Mouse (Mus musculus): Measurements from ENCODE around the gene D6Ertd527e.
"Not testable (repeated sequence)": the region's sequence is repeated elsewhere in the genome, so short reads cannot be mapped to it uniquely, and the experiment has no call there.

D6Ertd527e gene

DNA sequence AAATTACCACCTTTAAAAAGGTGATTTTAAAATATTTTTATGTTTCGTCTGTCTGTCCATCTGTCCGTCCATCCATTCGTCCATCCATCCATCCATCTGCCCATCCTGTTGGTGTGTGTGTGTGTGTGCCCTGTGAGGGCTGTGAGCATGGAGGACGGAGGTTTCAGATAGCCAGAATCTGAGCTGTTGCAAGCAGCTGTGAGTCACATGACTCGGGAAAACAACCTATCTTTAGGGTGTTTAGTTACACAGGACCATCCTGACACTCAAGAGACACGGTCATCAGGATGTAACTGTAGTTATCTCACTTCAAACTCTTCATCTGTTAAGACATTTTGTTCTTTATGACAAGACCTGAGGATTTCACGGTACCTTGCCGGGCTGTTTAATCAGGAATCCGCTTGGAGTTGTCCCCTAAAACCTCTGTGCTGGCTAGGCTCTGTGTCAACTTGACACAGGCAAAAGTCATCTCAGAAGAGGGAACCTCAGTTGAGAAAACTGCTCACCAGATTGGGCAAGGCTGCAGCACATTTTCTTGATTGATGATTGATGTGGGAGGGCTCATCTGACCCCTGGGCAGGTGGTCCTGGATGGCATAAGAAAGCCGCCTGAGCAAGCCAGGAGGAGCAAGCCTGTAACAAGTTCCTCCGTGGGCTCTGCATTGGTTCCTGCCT is at the start of gene D6Ertd527e:
Gene D6Ertd527e, plus strand, starts transcription at position 624 of the 674 bp plus-strand sequence.
- no peak for DNase-seq

DNA sequence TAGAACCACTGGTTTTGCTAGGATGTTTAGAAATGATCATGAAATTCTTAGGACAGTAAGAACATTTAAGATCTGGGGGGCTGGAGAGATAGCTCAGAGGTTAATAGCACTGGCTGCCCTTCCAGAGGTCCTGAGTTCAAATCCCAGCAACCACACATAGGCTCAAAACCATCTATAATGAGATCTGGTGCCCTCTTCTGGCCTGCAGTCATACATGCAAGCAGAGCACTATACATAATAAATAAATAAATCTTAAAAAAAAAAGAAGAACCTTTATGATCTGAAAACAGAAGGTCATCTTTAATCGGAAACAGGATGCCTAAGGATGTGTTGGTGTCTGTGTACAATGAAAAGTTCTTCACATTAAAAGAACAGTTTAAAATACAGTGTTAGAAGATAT is 44.8 kb upstream of the D6Ertd527e start:
- no peak for DNase-seq

- no peak for DNase-seq
These were observed 41.0 kb upstream of the D6Ertd527e start for GRCm38 (mm10) chr6:87063586-87063985.

DNA sequence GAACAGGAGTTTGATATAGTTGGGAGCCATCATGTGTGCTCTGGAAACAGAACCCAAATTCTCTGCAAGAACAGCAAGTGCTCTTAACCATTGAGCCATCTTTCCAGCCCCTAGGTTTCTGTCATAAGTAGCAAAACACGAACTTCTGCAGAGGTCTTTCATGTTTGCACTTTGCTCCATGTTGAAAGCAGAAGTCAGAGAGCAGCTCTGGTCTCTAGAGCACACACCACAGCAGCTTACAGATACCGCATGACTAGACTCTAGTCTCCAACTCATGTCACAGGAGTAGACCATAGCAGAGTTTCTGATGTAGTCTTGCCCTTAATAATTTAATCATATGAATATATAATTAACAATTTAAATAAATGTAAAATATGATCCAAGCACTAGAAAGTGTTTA is 36.3 kb upstream of the D6Ertd527e start:
- DNase-seq = no peak

- no peak for DNase-seq
These were observed 35.2 kb upstream of the D6Ertd527e start for GRCm38 (mm10) chr6:87069195-87069900.

GRCm38 (mm10) chr6:87070641-87071040 is 33.9 kb upstream of the D6Ertd527e start:
- no peak for DNase-seq

DNA sequence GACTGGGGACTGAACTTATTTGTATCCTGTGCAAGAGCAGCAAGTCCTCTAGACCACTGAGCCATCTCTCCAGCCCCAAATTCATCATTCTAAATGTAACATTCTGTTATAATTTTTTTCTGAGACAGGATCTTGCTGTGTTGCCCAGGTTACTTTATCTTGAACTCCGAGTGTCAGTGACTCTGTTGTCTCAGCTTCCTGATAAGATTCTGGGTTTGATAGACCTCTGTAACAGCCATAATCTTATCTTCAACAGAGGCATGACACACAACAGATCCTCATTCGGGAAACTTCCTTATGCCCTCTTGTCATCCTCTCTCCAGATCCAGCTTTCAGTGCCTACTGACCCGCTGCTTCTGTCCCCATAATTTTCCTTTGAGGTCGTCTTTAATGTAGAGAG is 31.8 kb upstream of the D6Ertd527e start:
- DNase-seq = no peak

- no peak for DNase-seq
These were observed 29.4 kb upstream of the D6Ertd527e start for GRCm38 (mm10) chr6:87075092-87075685.

GRCm38 (mm10) chr6:87079457-87079856 is 25.1 kb upstream of the D6Ertd527e start:
- no peak for DNase-seq

GRCm38 (mm10) chr6:87085026-87085425 is 19.5 kb upstream of the D6Ertd527e start:
- DNase-seq = no peak

DNA sequence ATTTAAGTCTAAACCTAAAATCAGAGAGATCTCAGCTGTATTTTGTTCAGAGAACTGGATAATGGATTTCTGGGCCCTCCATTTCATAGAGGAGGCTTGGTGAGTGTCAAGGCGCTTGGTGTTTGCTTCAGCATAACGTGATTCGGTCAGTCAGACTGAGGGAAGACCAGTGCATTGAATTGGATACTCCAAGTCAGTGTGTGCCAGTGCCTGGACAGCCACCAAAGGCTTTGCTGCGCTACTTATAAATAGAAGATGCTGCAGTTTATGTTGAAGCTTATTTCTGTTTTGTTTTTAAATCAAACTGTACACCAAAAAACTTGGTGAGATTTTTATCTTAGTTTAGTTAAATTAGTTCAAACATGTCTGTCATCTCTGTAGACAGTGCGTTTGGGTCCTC is 16.2 kb upstream of the D6Ertd527e start:
- no peak for DNase-seq

GRCm38 (mm10) chr6:87090877-87091276 is 13.7 kb upstream of the D6Ertd527e start:
- no peak for DNase-seq

DNA sequence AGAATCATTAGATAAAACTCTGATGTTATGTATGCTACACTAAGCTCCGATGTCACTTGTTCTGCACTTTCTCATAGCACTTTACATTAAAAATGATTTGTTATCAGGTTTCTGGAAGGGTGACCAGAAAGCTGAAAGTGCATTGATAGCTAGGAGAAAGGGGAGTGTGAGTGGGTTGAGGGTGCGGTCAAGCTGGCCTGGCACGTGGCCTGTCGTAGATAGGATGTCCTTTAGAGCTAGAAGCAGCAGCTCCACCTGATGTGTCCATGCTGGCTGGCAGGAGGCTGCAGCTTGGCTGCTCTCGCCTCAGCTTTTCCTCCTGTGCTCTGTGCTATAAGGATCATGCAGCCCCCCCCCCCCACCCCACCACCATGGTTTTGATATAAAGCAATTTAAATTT is 12.1 kb upstream of the D6Ertd527e start:
- DNase-seq = no peak

- not testable (repeated sequence) for DNase-seq
These were observed 10.9 kb upstream of the D6Ertd527e start for GRCm38 (mm10) chr6:87093631-87094030.

GRCm38 (mm10) chr6:87099261-87099660 is 5.3 kb upstream of the D6Ertd527e start:
- DNase-seq = no peak

DNA sequence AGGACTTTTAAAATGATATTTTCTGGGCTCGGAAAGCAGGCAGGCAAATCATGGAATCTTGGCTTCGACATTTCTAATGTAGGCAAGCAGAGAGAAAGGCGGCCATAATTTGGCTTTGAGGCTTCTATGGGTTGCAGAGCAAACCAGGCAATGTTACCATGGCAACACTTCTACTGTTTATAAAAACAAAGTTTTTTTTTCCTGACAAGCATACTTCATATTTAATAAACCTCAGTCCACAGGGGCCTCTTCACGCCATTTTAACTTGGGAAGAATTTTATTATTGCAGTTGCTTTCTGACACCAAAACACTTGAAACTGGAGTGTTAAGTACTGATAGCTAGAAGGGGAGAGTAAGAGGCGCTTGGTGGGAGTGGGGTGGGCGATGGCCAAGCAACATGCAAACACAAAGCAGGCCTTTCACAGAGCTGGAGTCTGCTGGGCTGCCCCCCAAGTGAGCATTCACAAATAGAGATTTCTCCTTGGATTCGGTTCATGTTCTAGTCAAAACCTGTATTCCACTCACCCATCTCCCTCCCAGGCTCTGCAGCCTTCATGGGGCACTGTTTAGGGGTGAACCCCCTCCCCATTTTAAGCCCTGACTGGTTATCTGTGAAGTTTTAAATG is 4.8 kb upstream of the D6Ertd527e start:
- no peak for DNase-seq

DNA sequence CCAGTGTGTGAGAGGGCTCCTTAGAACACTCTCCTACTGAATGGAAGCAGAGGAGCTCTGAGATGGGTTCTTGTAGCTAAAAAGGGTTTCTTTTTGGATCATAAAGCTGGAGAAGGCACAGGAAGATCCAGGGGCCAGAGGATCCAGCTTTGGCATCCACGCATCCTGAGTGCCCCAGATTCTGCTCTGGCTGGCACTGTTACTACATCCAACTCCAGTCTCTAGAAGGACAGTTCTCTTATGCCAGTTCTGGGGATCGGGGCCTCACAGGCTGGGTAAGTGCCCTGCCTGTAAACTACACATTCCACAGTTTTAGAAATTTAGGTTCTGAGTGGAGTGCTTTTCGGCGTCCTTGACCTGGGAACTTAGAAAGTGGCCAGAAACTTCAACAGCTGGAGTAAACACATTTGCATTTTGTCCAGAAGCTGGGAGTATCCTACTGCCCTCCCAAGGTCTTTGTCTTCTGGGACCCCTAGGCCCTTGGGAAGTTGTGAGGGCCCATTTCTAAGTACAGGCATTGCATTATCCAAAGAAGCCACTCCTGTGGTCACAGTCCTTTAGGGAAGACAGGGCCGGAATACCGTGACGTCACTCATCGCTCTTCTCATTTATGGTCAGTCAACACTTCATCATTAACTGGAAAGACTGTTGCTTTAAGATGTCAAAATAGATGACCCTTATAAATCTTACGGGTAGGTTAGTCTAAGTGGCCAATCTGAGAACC is 4.1 kb upstream of the D6Ertd527e start:
- no peak for DNase-seq

GRCm38 (mm10) chr6:87101281-87101954 is 3.1 kb upstream of the D6Ertd527e start:
- DNase-seq = peak; percentile 79

GRCm38 (mm10) chr6:87101955-87102353 is 2.6 kb upstream of the D6Ertd527e start:
- DNase-seq = no peak

DNA sequence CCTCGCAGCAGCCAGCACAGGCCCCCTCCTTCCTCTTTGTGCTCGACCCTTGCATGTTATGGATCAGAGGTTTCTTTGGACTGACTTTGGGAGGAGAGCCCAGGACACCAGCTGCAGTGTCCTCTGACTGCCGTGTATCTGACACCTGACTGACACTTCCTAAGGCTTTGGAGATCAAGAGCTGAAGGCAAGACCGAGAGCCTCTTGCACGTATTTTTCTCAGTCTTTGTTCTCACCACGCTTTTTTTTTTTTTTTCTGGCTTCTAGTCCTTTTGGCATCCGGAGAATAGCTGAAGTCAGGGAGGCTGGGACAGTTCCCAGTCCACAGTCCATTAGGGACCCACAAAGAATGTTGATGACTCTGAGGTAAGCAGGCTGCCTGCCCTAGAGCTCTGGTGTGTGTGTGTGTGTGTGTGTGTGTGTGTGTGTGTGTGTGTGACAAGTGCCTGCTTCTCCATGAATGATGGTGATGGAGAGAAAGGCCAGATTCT is 2.1 kb upstream of the D6Ertd527e start:
- DNase-seq = no peak

DNA sequence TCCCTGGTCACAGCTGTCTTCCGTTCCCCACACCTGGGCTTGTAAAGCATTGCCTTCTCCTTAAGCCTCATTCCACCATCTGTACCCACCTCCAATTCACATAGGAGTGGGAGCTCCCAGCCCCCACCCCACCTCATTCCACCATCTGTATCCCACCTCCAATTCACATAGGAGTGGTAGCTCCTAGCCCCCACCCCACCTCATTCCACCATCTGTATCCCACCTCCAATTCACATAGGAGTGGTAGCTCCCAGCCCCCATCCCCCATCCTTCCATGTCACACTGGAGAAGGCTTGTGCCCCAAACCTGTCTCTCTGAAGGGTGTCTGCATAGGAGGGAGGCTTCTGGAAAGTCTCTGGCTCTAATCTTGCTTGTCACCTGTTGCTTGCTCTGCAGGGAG is 1.2 kb upstream of the D6Ertd527e start:
- DNase-seq = no peak

GRCm38 (mm10) chr6:87111493-87111892 is 6.9 kb downstream of the D6Ertd527e start:
- DNase-seq = no peak
